Mouse (Mus musculus) liver, adult 2 months (tissue): Measurements from ENCODE around the gene Cdk4.

ENCODE experiments used
- CTCF ChIP-seq: fragments of 200-500 bp; IDR thresholded peaks from 2 replicates; pipeline ENCODE4 v1.5.1; 2011; ENCODE audit warnings: low read depth, low read length, control low read depth
- POLR2A ChIP-seq: fragments of 200-500 bp; IDR thresholded peaks from 2 replicates; pipeline ENCODE4 v1.6.1; 2011; ENCODE audit warnings: low read length, control low read depth; ENCODE audit not compliant: insufficient read depth; ENCODE audit errors: extremely low read depth

DNA sequence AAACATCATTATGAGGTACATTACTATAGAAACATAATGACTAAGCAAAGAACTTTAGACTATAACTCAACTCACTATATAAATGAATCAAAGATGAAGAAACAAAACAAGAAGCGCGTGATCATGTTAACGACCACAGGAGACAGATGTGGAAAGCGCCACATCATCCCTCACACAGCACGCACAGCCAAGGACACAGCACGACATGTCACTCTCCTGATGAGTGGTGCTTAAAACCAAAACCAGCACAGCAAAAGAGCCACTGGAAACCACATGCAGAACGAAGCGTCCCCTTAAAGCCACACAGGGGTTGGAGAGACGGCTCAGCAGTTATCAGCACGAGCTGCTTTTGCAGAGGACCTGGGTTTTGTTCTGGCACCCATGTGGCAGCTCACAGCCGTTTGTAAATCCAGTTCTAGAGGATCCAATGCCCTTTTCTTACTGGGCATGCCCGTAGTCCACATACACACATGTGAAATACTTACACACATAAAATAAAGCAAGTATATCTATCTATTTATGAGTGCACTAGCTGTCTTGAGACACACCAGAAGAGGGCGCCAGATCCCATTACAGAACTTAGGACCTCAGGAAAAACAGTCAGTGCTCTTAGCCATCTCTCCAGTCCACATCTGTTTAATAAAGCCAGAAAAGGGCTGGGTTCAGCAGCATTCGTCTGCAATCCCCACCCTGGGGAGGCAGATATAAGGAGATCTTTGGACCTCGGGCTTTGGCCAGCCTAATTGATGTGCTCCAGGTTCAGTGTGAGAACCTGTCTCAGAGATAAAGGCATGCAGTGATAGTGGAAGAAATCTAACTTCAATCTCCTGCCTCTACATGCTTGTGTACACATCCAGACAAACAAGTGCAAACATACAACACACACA, 47.9 kb downstream of the Cdk4 start:
- no peak for TF ChIP-seq CTCF
- TF ChIP-seq POLR2A: no peak
